Mouse (Mus musculus) layer of hippocampus, adult 2 months (tissue): ENCODE measurements around the gene Susd2. TPM values are rescaled to one million over a fixed set of nuclear protein-coding genes. Genes with fewer than 3 reads are reported as not detected.

ENCODE experiments used
- DNase-seq, 2 experiments: peaks; one replicate each; pipeline ENCODE4 v3.0.0; 2022; ENCODE audit warnings: low spot score in 2 of 2
- H3K27ac ChIP-seq: fragments of 200-600 bp; 2 replicates; pipeline ENCODE4 v1.8.1; 2022
- H3K4me3 ChIP-seq: fragments of 200-600 bp; 2 replicates; pipeline ENCODE4 v1.8.1; 2022; ENCODE audit warnings: mild to moderate bottlenecking
- CTCF ChIP-seq: fragments of 200-600 bp; conservative IDR thresholded peaks from 2 replicates; pipeline ENCODE4 v1.8.1; 2022; ENCODE audit warnings: antibody characterized with exemption, mild to moderate bottlenecking, moderate library complexity
- total RNA-seq, 2 experiments: library from RNA; stranded (reverse); gene quantifications; 2 replicates each; pipeline ENCODE4 v1.2.3; 2021

Gene Susd2
- total RNA-seq, 2 experiments from 2014 or later: 2.1 TPM

- H3K4me3 ChIP-seq: no peak overlapping the region
- H3K27ac ChIP-seq: no peak overlapping the region
- TF ChIP-seq CTCF: no peak
- DNase-seq: no peak
Observed at GRCm38 (mm10) chr10:75634610-75635009, 9.2 kb downstream of the Susd2 start.

- DNase-seq: no peak
- 0 out of 2 replicates have a peak overlapping the region, but pooled peaks have one; percentile 55 for H3K27ac ChIP-seq
- no peak for TF ChIP-seq CTCF
- H3K4me3 ChIP-seq: no peak overlapping the region
Observed at GRCm38 (mm10) chr10:75633576-75634139, 10.2 kb downstream of the Susd2 start.

GRCm38 (mm10) chr10:75633048-75633447, 10.8 kb downstream of the Susd2 start:
- H3K27ac ChIP-seq: peak overlapping the region; percentile 55; the same call in 1 of the 2 replicates
- TF ChIP-seq CTCF: no peak
- no peak for DNase-seq
- H3K4me3 ChIP-seq: no peak overlapping the region

- Histone ChIP-seq H3K4me3 (no peak overlapping the region), H3K27ac (peak overlapping the region; percentile 55; the same call in 1 of the 2 replicates)
- peak; percentile 31 to 39 for DNase-seq
- TF ChIP-seq CTCF: no peak
Observed at GRCm38 (mm10) chr10:75632633-75633032, 11.2 kb downstream of the Susd2 start.

GRCm38 (mm10) chr10:75627490-75627889, 16.3 kb downstream of the Susd2 start:
- no peak for TF ChIP-seq CTCF
- no peak overlapping the region for H3K27ac ChIP-seq
- H3K4me3 ChIP-seq: no peak overlapping the region
- DNase-seq: no peak

GRCm38 (mm10) chr10:75626991-75627390, 16.8 kb downstream of the Susd2 start:
- no peak for TF ChIP-seq CTCF
- Histone ChIP-seq H3K27ac (no peak overlapping the region), H3K4me3 (no peak overlapping the region)
- DNase-seq: no peak

GRCm38 (mm10) chr10:75625920-75626319, 17.9 kb downstream of the Susd2 start:
- H3K27ac ChIP-seq: no peak overlapping the region
- no peak for TF ChIP-seq CTCF
- DNase-seq: no peak
- H3K4me3 ChIP-seq: no peak overlapping the region

- no peak overlapping the region for H3K27ac ChIP-seq
- H3K4me3 ChIP-seq: no peak overlapping the region
- DNase-seq: no peak
- TF ChIP-seq CTCF: peak; percentile 62
Observed at GRCm38 (mm10) chr10:75620818-75621217, 23.0 kb downstream of the Susd2 start.

- no peak for DNase-seq
- H3K27ac ChIP-seq: no peak overlapping the region
- no peak for TF ChIP-seq CTCF
- H3K4me3 ChIP-seq: no peak overlapping the region
Observed at GRCm38 (mm10) chr10:75616044-75616443, 27.8 kb downstream of the Susd2 start.

GRCm38 (mm10) chr10:75610486-75610885, 33.3 kb downstream of the Susd2 start:
- no peak for DNase-seq
- H3K4me3 ChIP-seq: no peak overlapping the region

GRCm38 (mm10) chr10:75608975-75609374, 34.8 kb downstream of the Susd2 start:
- Histone ChIP-seq H3K27ac (no peak overlapping the region), H3K4me3 (no peak overlapping the region)
- no peak for TF ChIP-seq CTCF
- DNase-seq: no peak

More at GRCm38 (mm10) chr10:75610486-75610885, 33.3 kb downstream of the Susd2 start:
- no peak overlapping the region for H3K27ac ChIP-seq
- TF ChIP-seq CTCF: no peak

GRCm38 (mm10) chr10:75607253-75607652, 36.6 kb downstream of the Susd2 start:
- Histone ChIP-seq H3K4me3 (no peak overlapping the region), H3K27ac (no peak overlapping the region)
- no peak for TF ChIP-seq CTCF
- no peak for DNase-seq

GRCm38 (mm10) chr10:75605162-75605846, 38.5 kb downstream of the Susd2 start:
- Histone ChIP-seq H3K27ac (no peak overlapping the region), H3K4me3 (no peak overlapping the region)
- DNase-seq: no peak
- TF ChIP-seq CTCF: peak; percentile 66

- no peak for DNase-seq
- H3K27ac ChIP-seq: no peak overlapping the region
- H3K4me3 ChIP-seq: no peak overlapping the region
- no peak for TF ChIP-seq CTCF
Observed at GRCm38 (mm10) chr10:75600189-75600730, 43.5 kb downstream of the Susd2 start.
